Mouse (Mus musculus) forebrain, postnatal 0 days (tissue): Measurements from ENCODE around the gene P4ha2. TPM values are rescaled to one million over a fixed set of nuclear protein-coding genes. Genes with fewer than 3 reads are reported as not detected.
A peak's percentile ranks its signal among the peaks of the same experiment; 100 is the strongest.

Experiments used
- ATAC-seq: fragments of 200-750 bp; cut with Nextera tagmentation; 2 replicates; pipeline ENCODE4 v1.8.0; 2017; ENCODE audit warnings: mild to moderate bottlenecking, moderate library complexity
- DNase-seq: peaks from one replicate; pipeline ENCODE4 v3.0.0-alpha.2; 2015
- H3K27ac ChIP-seq: fragments of 300-500 bp; sonication (generic); 2 replicates; pipeline ENCODE4 v1.5.1; 2014; ENCODE audit warnings: low read depth, mild to moderate bottlenecking, antibody characterized with exemption, low read length, moderate library complexity, mixed read lengths
- H3K27me3 ChIP-seq: fragments of 300-500 bp; sonication (generic); 2 replicates; pipeline ENCODE4 v1.6.1; 2014; ENCODE audit warnings: mild to moderate bottlenecking, low read length, mixed read lengths; ENCODE audit not compliant: insufficient read depth
- H3K36me3 ChIP-seq: fragments of 300-500 bp; sonication (generic); 2 replicates; pipeline ENCODE4 v1.6.1; 2014; ENCODE audit warnings: mild to moderate bottlenecking, moderate library complexity; ENCODE audit not compliant: insufficient read depth
- H3K4me1 ChIP-seq: fragments of 300-500 bp; sonication (generic); 2 replicates; pipeline ENCODE4 v1.6.1; 2014; ENCODE audit warnings: antibody characterized with exemption; ENCODE audit not compliant: insufficient read depth
- H3K4me2 ChIP-seq: fragments of 300-500 bp; sonication (generic); 2 replicates; pipeline ENCODE4 v1.6.1; 2014; ENCODE audit warnings: low read depth, mild to moderate bottlenecking, moderate library complexity
- H3K4me3 ChIP-seq: fragments of 300-500 bp; sonication (generic); 2 replicates; pipeline ENCODE4 v1.5.1; 2014; ENCODE audit warnings: low read depth, low read length, mixed read lengths
- H3K9ac ChIP-seq: fragments of 300-500 bp; sonication (generic); 2 replicates; pipeline ENCODE4 v1.6.1; 2014; ENCODE audit warnings: mild to moderate bottlenecking
- H3K9me3 ChIP-seq: fragments of 300-500 bp; sonication (generic); 2 replicates; pipeline ENCODE4 v1.6.1; 2016; ENCODE audit warnings: low read length
- CTCF ChIP-seq: sonication (generic); IDR thresholded peaks from 2 replicates; pipeline ENCODE4 v1.5.1; 2016; ENCODE audit warnings: antibody characterized with exemption, control low read depth, low read depth
- WGBS: fragments of 180-500 bp; shearing (Covaris S2); extraction: QIAGEN DNeasy Blood & Tissue Kit; methylation state at CpG from one replicate; pipeline ENCODE4 v1.1.7; 2014; 5-methylcytosine and 5-hydroxymethylcytosine counted together
- polyA plus RNA-seq: library from polyadenylated mRNA; unstranded; fragments of >200 nt; fragmentation: Nextera tagmentation; extraction: Ambion mirVana; gene quantifications from 2 replicates; pipeline ENCODE4 v1.2.1, GENCODE M21; 2015
- total RNA-seq: library from RNA; depleted of rRNA; stranded (reverse); fragments of >200 nt; gene quantifications from 2 replicates; pipeline ENCODE4 v1.2.3, GENCODE M21; 2014

The P4ha2 gene
- total and polyA plus RNA-seq, 2 experiments from 2014 or later, result 6.1 to 9.8 TPM

GRCm38 (mm10) chr11:54068520-54069371 is 31.1 kb upstream of the P4ha2 start, which contains the start of gene Pdlim4:
TSS of gene Pdlim4 (minus strand) at chr11:54069014.
- no peak for TF ChIP-seq CTCF
- Histone ChIP-seq H3K4me1 (no peaks in the 10 kb centered on the region), H3K36me3 (no peaks in the 10 kb centered on the region), H3K4me2 (peak within 1 kb of the TSS; percentile 91), H3K9me3 (no peaks in the 10 kb centered on the region), H3K4me3 (peak within 1 kb of the TSS; percentile 55), H3K9ac (peak within 1 kb of the TSS; percentile 63), H3K27me3 (no peaks in the 10 kb centered on the region), H3K27ac (peak within 1 kb of the TSS; percentile 54)
- WGBS, result under 1% methylated on average over 61 of the region's 61 CpGs
- ATAC-seq (peak; percentile 75), DNase-seq (peak; percentile 66)

GRCm38 (mm10) chr11:54071726-54072445 is 28.0 kb upstream of the P4ha2 start:
- H3K4me1 ChIP-seq, result no peaks in the 10 kb centered on the region
- no peaks in the 10 kb centered on the region for H3K36me3 ChIP-seq
- no peak overlapping the region for H3K4me2 ChIP-seq
- 84% methylated on average over 5 of the region's 5 CpGs for WGBS
- H3K9me3 ChIP-seq, result no peaks in the 10 kb centered on the region
- H3K9ac ChIP-seq, result no peak overlapping the region
- H3K27ac ChIP-seq, result no peak overlapping the region
- TF ChIP-seq CTCF, result no peak
- no peaks in the 10 kb centered on the region for H3K27me3 ChIP-seq
- ATAC-seq (no peak), DNase-seq (no peak)
- no peak overlapping the region for H3K4me3 ChIP-seq

- no peak for TF ChIP-seq CTCF
- Histone ChIP-seq H3K4me2 (no peak overlapping the region), H3K36me3 (no peaks in the 10 kb centered on the region), H3K4me1 (no peaks in the 10 kb centered on the region), H3K27ac (no peak overlapping the region), H3K9me3 (no peaks in the 10 kb centered on the region), H3K27me3 (no peaks in the 10 kb centered on the region), H3K4me3 (no peak overlapping the region), H3K9ac (no peak overlapping the region)
- WGBS, result 30% methylated on average over 4 of the region's 4 CpGs
- ATAC-seq, result no peak
- no peak for DNase-seq
Measured at GRCm38 (mm10) chr11:54073291-54073690, 26.6 kb upstream of the P4ha2 start.

- WGBS, result 76% methylated on average over 6 of the region's 6 CpGs
- no peak for TF ChIP-seq CTCF
- no peak overlapping the region for H3K4me2 ChIP-seq
Measured at GRCm38 (mm10) chr11:54075353-54075752, 24.5 kb upstream of the P4ha2 start.

GRCm38 (mm10) chr11:54076101-54076500 is 23.8 kb upstream of the P4ha2 start:
- no peak overlapping the region for H3K27ac ChIP-seq
- 90% methylated on average over 1 of the region's 1 CpGs for WGBS
- no peaks in the 10 kb centered on the region for H3K9me3 ChIP-seq
- no peak overlapping the region for H3K4me2 ChIP-seq
- H3K27me3 ChIP-seq, result no peaks in the 10 kb centered on the region
- no peak for TF ChIP-seq CTCF
- H3K9ac ChIP-seq, result no peak overlapping the region
- no peaks in the 10 kb centered on the region for H3K36me3 ChIP-seq
- no peaks in the 10 kb centered on the region for H3K4me1 ChIP-seq
- ATAC-seq, result no peak
- DNase-seq, result no peak
- H3K4me3 ChIP-seq, result no peak overlapping the region

More at GRCm38 (mm10) chr11:54075353-54075752, 24.5 kb upstream of the P4ha2 start:
- Histone ChIP-seq H3K9me3 (no peaks in the 10 kb centered on the region), H3K4me3 (no peak overlapping the region), H3K27ac (no peak overlapping the region), H3K9ac (no peak overlapping the region), H3K4me1 (no peaks in the 10 kb centered on the region), H3K27me3 (no peaks in the 10 kb centered on the region), H3K36me3 (no peaks in the 10 kb centered on the region)
- DNase-seq, result no peak
- ATAC-seq, result no peak

GRCm38 (mm10) chr11:54080435-54080834 is 19.5 kb upstream of the P4ha2 start:
- Histone ChIP-seq H3K9me3 (no peaks in the 10 kb centered on the region), H3K4me3 (no peak overlapping the region), H3K4me2 (no peak overlapping the region), H3K36me3 (no peaks in the 10 kb centered on the region), H3K4me1 (no peaks in the 10 kb centered on the region), H3K9ac (no peak overlapping the region), H3K27ac (no peak overlapping the region), H3K27me3 (no peaks in the 10 kb centered on the region)
- ATAC-seq, result no peak
- 38% methylated on average over 7 of the region's 7 CpGs for WGBS
- no peak for TF ChIP-seq CTCF
- no peak for DNase-seq

GRCm38 (mm10) chr11:54082725-54083124 is 17.2 kb upstream of the P4ha2 start:
- Histone ChIP-seq H3K36me3 (no peaks in the 10 kb centered on the region), H3K4me1 (no peaks in the 10 kb centered on the region), H3K27ac (no peak overlapping the region), H3K9ac (no peak overlapping the region), H3K4me2 (no peak overlapping the region), H3K4me3 (no peak overlapping the region), H3K27me3 (no peaks in the 10 kb centered on the region), H3K9me3 (no peaks in the 10 kb centered on the region)
- ATAC-seq, result no peak
- no peak for DNase-seq
- TF ChIP-seq CTCF, result no peak
- 95% methylated on average over 5 of the region's 5 CpGs for WGBS
